19 mouse cellular contexts compared by ENCODE assay signal in the genomic region with DNA sequence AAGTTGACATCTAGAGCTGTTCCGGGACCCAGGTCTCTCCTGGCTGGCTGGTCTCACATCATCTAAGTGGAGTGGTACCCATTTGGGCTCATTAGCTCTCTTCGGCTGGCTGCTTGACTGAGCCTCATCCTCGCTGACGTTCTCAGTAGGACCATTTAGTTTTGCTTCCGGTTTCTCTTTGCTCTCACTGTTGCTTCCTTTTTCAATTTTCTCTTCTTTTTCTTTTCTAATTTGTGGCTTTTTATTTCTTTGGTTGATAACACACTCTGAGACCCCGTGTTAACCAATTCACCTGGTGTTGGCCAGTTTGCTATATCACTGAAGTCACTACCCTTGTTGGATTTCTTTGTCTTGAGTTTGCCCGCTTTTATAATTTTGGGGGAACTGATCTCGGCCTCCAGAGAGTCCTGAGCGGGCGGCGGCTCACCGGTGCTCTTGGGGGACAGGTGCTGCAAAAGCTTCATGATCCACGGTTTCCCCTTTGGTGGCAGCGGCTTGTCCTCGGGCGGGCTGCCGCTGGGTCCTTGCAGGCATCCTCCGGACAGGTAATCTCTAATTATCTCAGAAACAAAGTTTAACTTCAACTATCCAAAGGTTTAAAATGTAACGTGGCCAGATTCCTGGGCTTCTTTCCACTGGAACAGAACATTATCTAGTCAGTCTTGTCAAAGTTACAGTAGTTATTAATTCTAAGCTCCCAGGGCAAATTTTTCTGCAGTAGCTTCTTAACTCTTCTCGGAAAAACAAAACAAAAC. TPM values are rescaled to one million over a fixed set of nuclear protein-coding genes. Genes with fewer than 3 reads are reported as not detected.
A peak's percentile ranks its signal among the peaks of the same experiment; 100 is the strongest.
DNase-seq lines count a peak whose midpoint lies in the region; ATAC-seq and TF ChIP-seq lines count a peak whose summit lies in the region.
"Had no signal": no experiment of that assay in that cellular context is flagged by ENCODE, and none has a peak within 500 bp of the region (broad histone marks: within the 10 kb centered on the region; RNA-seq: fewer than 3 reads in every experiment).

No protein-coding gene starts in this region.

- peak overlapping the region; percentile 69 for H3K27ac ChIP-seq in kidney, adult 2 months (ENCODE audit: insufficient read depth, low read depth, low read length)
- H3K27ac ChIP-seq in kidney, embryonic 16.5 days (ENCODE audit: low read length): no peak overlapping the region
- H3K27ac ChIP-seq in intestine, embryonic 16.5 days (ENCODE audit: low read length): no peak overlapping the region
- H3K27ac ChIP-seq: embryonic facial prominence, embryonic 12.5 days; heart, adult 2 months; heart, embryonic 15.5 days; hindbrain, embryonic 13.5 days had no signal

- no peak overlapping the region for H3K9ac ChIP-seq in kidney, embryonic 16.5 days (replicated peaks; ENCODE audit: low read length)
- H3K9ac ChIP-seq in intestine, embryonic 16.5 days (ENCODE audit: low read depth, low read length): no peak overlapping the region
- H3K9ac ChIP-seq: embryonic facial prominence, embryonic 12.5 days; heart, embryonic 15.5 days; hindbrain, embryonic 13.5 days had no signal

- no peak overlapping the region for H3K4me2 ChIP-seq in kidney, embryonic 16.5 days (replicated peaks; ENCODE audit: low read depth, low read length)
- no peak overlapping the region for H3K4me2 ChIP-seq in intestine, embryonic 16.5 days (ENCODE audit: low read depth, low read length)
- H3K4me2 ChIP-seq: embryonic facial prominence, embryonic 12.5 days; heart, embryonic 11.5 days; heart, embryonic 15.5 days; hindbrain, embryonic 13.5 days had no signal

- H3K4me1 ChIP-seq in kidney, adult 2 months (ENCODE audit: control insufficient read depth, insufficient read depth, low read length): peaks cover 2% of the 10 kb centered on the region; the same call in 1 of the 2 replicates
- no peaks in the 10 kb centered on the region for H3K4me1 ChIP-seq in kidney, embryonic 16.5 days (ENCODE audit: insufficient read depth, low read length)
- H3K4me1 ChIP-seq in intestine, embryonic 16.5 days (ENCODE audit: control insufficient read depth, insufficient read depth, low read length): no peaks in the 10 kb centered on the region
- H3K4me1 ChIP-seq: embryonic facial prominence, embryonic 12.5 days; heart, embryonic 15.5 days; hindbrain, embryonic 13.5 days had no signal

- no peak for TF ChIP-seq CTCF in kidney, adult 2 months (conservative IDR thresholded peaks at IDR 0.05; ENCODE audit: insufficient read depth, insufficient read length, low read depth, low read length)

- DNase-seq in kidney, adult 2 months: peak; percentile 86
- peak; percentile 54 for DNase-seq in induced T-regulatory cell, adult 2 months (ENCODE audit: low read depth)
- peak; percentile 43 to 63 for DNase-seq in kidney, postnatal 25 days
- no peak for DNase-seq in lung, postnatal 14 days
- no peak for DNase-seq in adrenal gland, postnatal 14 days
- DNase-seq: adrenal gland, postnatal 10 days; cerebellum, adult 11-12 months; cerebellum, adult 9-10 months; cerebellum, postnatal 25 days; gastrocnemius, postnatal 10 days; heart, adult 2 months; heart, postnatal 14 days had no signal

- TF ChIP-seq POLR2A in kidney, adult 2 months (IDR thresholded peaks at IDR 0.05; ENCODE audit: low read depth, low read length): no peak

- peak overlapping the region; percentile 45; the same call in 1 of the 2 replicates for H3K4me3 ChIP-seq in kidney, adult 2 months (ENCODE audit: insufficient read depth, low read depth, low read length)
- no peak overlapping the region for H3K4me3 ChIP-seq in kidney, embryonic 16.5 days (ENCODE audit: low read length)
- H3K4me3 ChIP-seq in intestine, embryonic 16.5 days (ENCODE audit: low read length): no peak overlapping the region
- H3K4me3 ChIP-seq: embryonic facial prominence, embryonic 12.5 days; heart, adult 2 months; heart, embryonic 15.5 days; hindbrain, embryonic 13.5 days had no signal

- H3K9me3 ChIP-seq in kidney, embryonic 16.5 days (ENCODE audit: low read length): peaks cover 4% of the 10 kb centered on the region; the same call in 1 of the 2 replicates
- H3K9me3 ChIP-seq in intestine, embryonic 16.5 days (ENCODE audit: control insufficient read depth, low read length): peaks cover 3% of the 10 kb centered on the region; the same call in 1 of the 2 replicates
- H3K9me3 ChIP-seq: embryonic facial prominence, embryonic 12.5 days; heart, embryonic 15.5 days; hindbrain, embryonic 13.5 days had no signal

- ATAC-seq in kidney, embryonic 16.5 days (ENCODE audit: low FRiP score, low TSS enrichment): no peak
- no peak for ATAC-seq in intestine, embryonic 16.5 days
- ATAC-seq: forebrain, embryonic 16.5 days had no signal

- H3K36me3 ChIP-seq in kidney, adult 2 months (ENCODE audit: control insufficient read depth, insufficient read depth, low read length): no peaks in the 10 kb centered on the region
- no peaks in the 10 kb centered on the region for H3K36me3 ChIP-seq in kidney, embryonic 16.5 days (ENCODE audit: insufficient read depth, low read length)
- H3K36me3 ChIP-seq in intestine, embryonic 16.5 days (ENCODE audit: control insufficient read depth, insufficient read depth, low read length): no peaks in the 10 kb centered on the region
- H3K36me3 ChIP-seq: embryonic facial prominence, embryonic 12.5 days; heart, embryonic 15.5 days; hindbrain, embryonic 13.5 days had no signal

- 57% methylated on average over 20 of the region's 20 CpGs for WGBS in kidney, adult 2 months
- 86% methylated on average over 20 of the region's 20 CpGs for WGBS in kidney, embryonic 16.5 days
- WGBS in intestine, embryonic 16.5 days: 87% methylated on average over 20 of the region's 20 CpGs

- no peaks in the 10 kb centered on the region for H3K27me3 ChIP-seq in kidney, adult 2 months (replicated peaks; ENCODE audit: control insufficient read depth, insufficient read depth, low read length)
- H3K27me3 ChIP-seq in kidney, embryonic 16.5 days (ENCODE audit: insufficient read depth, low read length): no peaks in the 10 kb centered on the region
- no peaks in the 10 kb centered on the region for H3K27me3 ChIP-seq in intestine, embryonic 16.5 days (replicated peaks; ENCODE audit: control insufficient read depth, insufficient read depth, low read length)
- H3K27me3 ChIP-seq: embryonic facial prominence, embryonic 12.5 days; heart, embryonic 15.5 days; hindbrain, embryonic 13.5 days had no signal

RNA-seq across cellular contexts. Expression of a gene that starts 14.4 kb away (rescaled TPM):
- 16.9 and 17.2 TPM in 2 replicates for polyA plus RNA-seq in kidney, adult 2 months (2012; rRNA removed)
- polyA plus RNA-seq in kidney, embryonic 16.5 days (2015; fragmentation: Nextera tagmentation; extraction: Ambion mirVana): 7.5 and 9.3 TPM in 2 replicates
- 4.5 and 5.1 TPM in 2 replicates for polyA plus RNA-seq in intestine, embryonic 16.5 days (2015; fragmentation: Nextera tagmentation; extraction: Ambion mirVana)
- 41.2 and 47.6 TPM in 2 replicates for total RNA-seq in adrenal gland, postnatal 14 days (2021)

RNA-seq across cellular contexts. Expression of a gene that starts 26.4 kb away (rescaled TPM):
- 67.0 and 72.0 TPM in 2 replicates for polyA plus RNA-seq in kidney, adult 2 months (2012; rRNA removed)
- 46.6 and 53.6 TPM in 2 replicates for polyA plus RNA-seq in kidney, embryonic 16.5 days (2015; fragmentation: Nextera tagmentation; extraction: Ambion mirVana)
- polyA plus RNA-seq in intestine, embryonic 16.5 days (2015; fragmentation: Nextera tagmentation; extraction: Ambion mirVana): 31.3 and 36.7 TPM in 2 replicates
- 80.0 and 81.2 TPM in 2 replicates for total RNA-seq in adrenal gland, postnatal 14 days (2021)

RNA-seq across cellular contexts. Expression of a gene that starts 46.6 kb away (rescaled TPM):
- polyA plus RNA-seq in kidney, adult 2 months (2012; rRNA removed): 9.6 and 10.7 TPM in 2 replicates
- polyA plus RNA-seq in kidney, embryonic 16.5 days (2015; fragmentation: Nextera tagmentation; extraction: Ambion mirVana): 25.1 and 28.5 TPM in 2 replicates
- polyA plus RNA-seq in intestine, embryonic 16.5 days (2015; fragmentation: Nextera tagmentation; extraction: Ambion mirVana): 12.6 and 13.0 TPM in 2 replicates
- total RNA-seq in adrenal gland, postnatal 14 days (2021): 10.9 and 13.4 TPM in 2 replicates

RNA-seq across cellular contexts. Expression of a gene that starts 58.8 kb away (rescaled TPM):
- polyA plus RNA-seq in kidney, adult 2 months (2012; rRNA removed): 49.5 and 54.0 TPM in 2 replicates
- polyA plus RNA-seq in kidney, embryonic 16.5 days (2015; fragmentation: Nextera tagmentation; extraction: Ambion mirVana): 160 TPM in 2 replicates
- 122 and 128 TPM in 2 replicates for polyA plus RNA-seq in intestine, embryonic 16.5 days (2015; fragmentation: Nextera tagmentation; extraction: Ambion mirVana)
- total RNA-seq in adrenal gland, postnatal 14 days (2021): 75.4 and 85.1 TPM in 2 replicates

Comparison
In these comparisons a context has a peak if more than half of its experiments do, and no peak if none do; other contexts are left out.
1. DNase-seq: peak in kidney, adult 2 months (single experiment), induced T-regulatory cell, adult 2 months (single experiment) and kidney, postnatal 25 days (2 of 2); none in lung, postnatal 14 days (single experiment) and adrenal gland, postnatal 14 days (single experiment).